Mouse (Mus musculus): ENCODE measurements around the gene Nt5m.

Gene Nt5m

GRCm38 (mm10) chr11:59839459-59840126 lies 346 bp downstream of the Nt5m start, which contains the start of gene Cops3:
Cops3 (minus strand) TSS chr11:59839838.
- peak; percentile 97 to 98 for DNase-seq

- DNase-seq = no peak
Measured at GRCm38 (mm10) chr11:59846311-59846710, 7.1 kb downstream of the Nt5m start.

- DNase-seq = peak; percentile 74 to 79
Measured at GRCm38 (mm10) chr11:59847131-59847530, 7.9 kb downstream of the Nt5m start.

DNA sequence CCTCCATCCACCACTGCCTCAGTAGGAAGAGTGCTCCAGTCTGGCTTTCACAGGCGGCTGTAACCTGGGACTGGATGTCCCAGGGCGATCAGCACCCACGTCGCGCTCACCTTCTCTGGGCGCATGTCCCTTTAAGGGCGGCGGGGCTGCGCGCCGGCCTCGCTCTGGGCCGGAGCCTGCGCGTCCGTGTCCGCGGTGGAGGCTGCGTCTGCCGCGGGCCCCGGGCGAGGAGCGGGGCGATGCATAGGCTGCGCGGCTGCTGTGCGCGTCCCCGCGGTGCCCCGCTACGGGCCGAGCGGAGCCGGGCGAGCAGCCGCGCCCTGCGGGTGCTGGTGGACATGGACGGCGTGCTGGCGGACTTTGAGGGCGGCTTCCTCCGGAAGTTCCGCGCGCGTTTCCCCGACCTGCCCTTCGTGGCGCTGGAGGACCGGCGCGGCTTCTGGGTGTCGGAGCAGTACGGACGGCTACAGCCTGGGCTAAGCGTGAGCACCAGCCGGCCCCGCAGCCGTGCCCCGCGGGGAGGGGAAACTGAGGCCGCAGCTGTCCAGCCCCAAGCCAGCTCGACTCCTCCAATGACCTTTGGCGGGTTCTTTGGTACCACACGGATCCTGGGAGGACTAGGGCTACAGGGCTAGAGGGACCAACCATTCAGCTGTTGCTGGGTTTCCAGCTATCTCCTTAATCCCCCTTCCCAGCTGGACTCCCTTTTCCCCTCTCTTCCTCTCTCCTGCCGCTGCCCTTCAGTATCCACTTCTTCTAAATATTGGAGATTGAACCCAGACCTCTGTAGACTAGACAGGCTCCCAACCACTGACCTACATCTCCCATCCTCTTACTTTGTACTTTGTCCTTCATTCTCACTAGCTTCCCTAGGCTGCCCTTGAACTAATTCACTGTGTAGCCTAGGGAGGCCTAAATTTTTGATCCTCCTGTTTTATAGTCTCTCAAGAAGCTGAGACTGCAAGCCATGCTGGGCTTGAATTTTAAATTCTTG lies 8.9 kb downstream of the Nt5m start:
- peak; percentile 87 to 88 for DNase-seq

DNA sequence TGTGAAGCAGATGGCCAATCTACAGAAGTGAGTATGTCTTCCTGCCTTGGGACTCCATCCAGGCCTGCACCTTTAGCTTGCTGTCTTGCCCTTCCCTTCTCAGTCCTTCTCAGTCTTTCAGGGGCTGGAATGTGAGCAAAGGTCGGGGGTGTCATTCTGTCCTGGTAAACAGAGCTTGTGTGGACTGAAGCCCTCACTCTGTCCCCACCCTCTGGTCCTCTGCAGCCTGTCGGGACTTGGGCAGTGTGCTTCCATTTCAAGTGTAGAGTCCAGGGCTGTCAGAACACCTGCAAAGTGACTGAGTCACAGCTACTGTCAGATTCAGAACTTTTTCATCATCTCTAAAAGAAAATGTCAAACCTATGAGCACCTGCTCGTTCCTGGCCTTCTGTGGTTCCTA lies 13.6 kb downstream of the Nt5m start:
- no peak for DNase-seq

DNA sequence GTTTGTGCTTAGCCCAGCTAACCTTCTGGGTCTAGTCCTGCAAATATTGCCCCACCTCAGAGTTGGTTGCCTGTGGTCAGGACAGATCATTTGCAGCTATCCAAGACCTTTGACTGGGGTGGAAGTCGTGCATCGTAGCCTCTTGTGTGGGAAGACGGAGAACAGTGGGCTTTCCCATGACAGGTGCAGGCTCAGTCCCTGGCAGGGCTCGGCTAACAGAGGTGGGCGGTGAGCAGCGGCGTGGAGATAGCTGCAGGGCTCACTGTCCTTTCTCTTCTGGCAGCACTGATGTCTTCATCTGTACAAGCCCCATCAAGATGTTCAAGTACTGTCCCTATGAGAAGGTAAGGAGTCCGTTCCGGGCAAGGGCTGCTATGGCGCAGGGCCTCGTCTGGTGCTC lies 21.2 kb downstream of the Nt5m start:
- DNase-seq = no peak

GRCm38 (mm10) chr11:59864316-59864715 lies 25.1 kb downstream of the Nt5m start:
- no peak for DNase-seq

DNA sequence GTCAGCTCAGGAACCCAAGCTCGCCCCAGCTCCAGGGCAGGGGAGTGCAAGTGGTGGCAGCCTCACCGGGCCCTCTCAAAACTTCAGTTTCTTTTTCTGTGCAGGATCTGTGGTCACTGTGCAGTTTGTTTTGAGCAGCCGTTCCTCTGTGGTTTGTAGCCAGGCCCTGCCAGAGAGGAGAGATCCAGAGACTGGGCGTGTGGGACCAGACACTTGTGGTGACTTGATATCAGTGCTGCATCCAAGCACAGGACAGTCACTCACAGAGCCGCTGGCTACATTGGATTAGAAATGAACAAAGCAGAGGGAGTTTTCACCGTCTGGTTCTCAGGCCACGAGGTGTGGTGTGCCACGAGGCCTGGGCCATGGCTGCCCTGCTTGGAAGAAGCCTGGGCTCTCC lies 32.9 kb downstream of the Nt5m start:
- DNase-seq = no peak

DNA sequence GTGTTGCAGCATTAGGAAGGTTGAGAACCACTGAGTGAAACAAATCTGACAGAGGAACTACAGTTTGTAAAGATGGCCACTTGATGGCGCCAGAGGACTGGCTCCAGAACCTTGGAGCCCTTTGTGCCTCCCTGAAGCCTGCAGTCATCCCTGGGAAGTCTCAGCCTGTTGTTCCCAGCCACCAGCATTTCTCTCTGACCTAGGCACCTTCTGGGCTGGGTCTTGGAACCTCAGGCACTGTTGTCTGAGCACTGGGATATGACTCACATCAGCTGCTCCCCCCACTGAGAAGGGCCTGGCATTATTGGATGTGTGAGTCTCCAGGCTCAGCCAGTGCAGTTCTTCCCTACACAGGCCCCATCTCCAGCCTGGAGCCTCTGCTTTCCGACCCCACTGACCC lies 40.8 kb downstream of the Nt5m start:
- peak; percentile 91 to 92 for DNase-seq

DNA sequence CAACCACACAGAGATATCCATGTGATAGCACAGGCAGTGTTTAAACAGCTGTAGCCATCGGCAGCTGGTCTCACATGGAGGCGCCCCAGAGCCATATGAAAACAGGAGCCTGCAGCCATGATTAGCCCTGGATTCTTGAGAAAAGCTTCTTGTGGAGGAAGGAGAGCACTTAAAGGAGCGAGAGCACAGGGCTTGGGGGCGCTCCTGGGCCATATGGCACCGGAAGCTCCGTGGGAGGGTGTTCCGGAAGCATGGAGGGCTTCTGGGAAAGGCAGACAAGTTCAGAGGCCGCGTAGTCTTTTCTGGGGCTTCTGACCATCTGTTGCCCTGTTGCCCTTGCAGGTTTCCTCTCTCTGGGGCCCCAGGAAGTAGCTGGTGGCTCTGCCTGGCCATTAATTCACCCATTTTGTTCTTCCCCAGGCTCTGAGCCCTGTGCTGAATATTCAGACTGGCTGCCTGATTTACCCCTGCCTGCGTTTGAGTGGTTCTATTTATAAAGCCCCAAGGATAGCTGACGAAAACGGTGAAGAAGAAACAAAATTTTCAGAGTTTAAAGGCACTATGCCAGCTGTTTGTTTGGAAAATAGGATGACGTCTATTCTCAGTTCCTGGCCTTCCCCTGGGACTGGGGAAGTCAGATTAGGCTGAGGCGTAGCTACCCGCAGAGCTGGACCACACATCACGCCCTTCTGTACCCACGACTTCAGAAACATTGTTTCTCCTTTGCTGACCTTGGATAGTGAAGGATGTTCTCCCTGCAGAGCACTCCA lies 46.2 kb downstream of the Nt5m start:
- no peak for DNase-seq

DNA sequence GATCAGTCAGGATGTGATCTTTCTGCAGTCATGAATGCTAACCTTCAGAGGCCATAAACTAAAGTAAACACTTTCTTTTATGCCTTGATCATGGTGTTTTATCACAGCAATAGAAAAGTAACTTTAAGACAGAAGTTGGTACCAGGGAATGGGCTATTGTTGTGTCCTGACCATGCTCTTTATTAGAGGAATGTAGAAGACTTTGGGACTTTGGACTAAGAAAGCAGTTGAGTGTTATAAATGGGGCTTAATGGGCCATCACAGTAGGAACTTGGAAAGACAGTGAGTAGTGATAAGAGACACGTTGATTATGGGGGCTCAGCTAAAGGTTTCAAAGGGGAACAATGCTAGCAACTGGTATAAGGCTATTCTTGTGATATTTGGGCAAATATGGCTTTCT lies 47.7 kb downstream of the Nt5m start:
- DNase-seq = no peak

DNA sequence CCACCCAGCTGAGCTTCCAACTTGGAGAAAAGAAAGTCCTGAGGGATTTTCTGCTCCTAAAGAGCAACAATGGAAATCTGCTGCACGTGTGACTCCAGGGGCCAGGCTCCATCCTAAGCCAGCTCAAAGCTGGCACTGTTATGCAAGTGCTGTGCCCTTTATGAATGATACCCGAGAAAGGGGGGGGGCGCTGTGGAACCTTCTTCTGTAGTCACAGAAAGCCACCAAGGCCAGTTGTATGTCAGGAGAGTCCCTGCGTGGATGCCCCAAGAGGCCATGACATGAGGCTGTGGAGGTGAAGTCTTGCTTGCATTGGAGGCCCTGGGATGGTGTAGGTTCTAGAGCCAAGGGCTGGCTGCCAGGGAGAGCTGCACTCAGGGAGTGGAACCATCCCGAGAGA lies 48.9 kb downstream of the Nt5m start:
- peak; percentile 35 to 36 for DNase-seq

GRCm38 (mm10) chr11:59891854-59892253 lies 52.6 kb downstream of the Nt5m start:
- DNase-seq = peak; percentile 60 to 68

DNA sequence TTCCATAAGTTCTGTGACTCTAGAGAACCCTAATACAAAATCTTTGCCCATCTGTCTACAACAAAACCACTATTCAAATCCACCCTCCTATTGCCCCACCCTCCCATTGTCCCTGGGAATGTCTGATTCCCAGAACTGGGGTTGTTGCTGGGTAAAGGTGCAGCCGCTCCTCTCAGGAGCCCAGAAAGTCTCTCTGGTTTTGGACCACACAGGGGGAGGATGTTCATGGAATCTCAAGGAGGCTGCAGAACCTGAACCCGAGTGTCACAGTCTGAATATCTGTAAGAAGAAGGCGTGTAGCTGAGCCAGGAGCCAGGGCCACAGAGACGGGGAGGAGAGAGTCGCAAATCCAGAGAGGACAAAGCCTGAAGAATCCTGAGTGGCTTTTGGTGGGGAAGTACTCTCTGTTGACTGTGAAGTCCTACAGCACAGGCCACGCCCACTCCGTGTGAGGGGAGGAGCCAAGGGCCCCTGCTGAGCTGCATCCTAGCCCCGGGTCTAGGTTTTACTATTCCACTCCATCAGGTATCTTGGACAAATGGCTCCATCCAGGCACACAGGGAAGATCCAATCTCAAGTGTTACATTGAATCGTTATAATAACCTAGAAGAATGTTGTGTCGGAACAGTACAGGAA lies 54.0 kb downstream of the Nt5m start:
- DNase-seq = no peak

DNA sequence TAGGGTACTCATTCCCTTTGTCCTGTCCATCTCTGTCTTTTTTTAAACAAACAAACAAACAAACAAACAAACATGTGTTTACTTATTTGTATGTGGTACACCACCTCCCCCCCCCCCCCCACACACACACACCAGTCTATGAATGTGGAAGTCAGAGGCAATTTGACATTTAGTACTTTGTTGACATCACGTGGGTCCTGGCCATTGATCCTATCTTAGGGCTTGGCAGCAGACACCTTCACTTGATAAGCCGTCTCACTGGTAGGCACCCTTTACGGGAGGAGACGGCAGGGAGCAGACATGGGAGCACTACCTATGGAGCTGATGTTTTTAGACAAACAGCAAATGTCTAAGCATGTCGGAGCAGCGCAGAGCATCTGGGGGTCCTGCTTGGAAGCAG lies 55.7 kb downstream of the Nt5m start:
- no peak for DNase-seq

- no peak for DNase-seq
Measured at GRCm38 (mm10) chr11:59895316-59895715, 56.1 kb downstream of the Nt5m start.

- no peak for DNase-seq
Measured at GRCm38 (mm10) chr11:59897981-59898599, 58.8 kb downstream of the Nt5m start.

- peak; percentile 82 to 84 for DNase-seq
Measured at GRCm38 (mm10) chr11:59899711-59900685, 60.8 kb downstream of the Nt5m start.

- peak; percentile 55 to 63 for DNase-seq
Measured at GRCm38 (mm10) chr11:59900995-59901394, 61.7 kb downstream of the Nt5m start.

GRCm38 (mm10) chr11:59902045-59902726 lies 62.9 kb downstream of the Nt5m start:
- DNase-seq = no peak
